Mouse (Mus musculus) urinary bladder, postnatal 10 days (tissue): ENCODE results near the gene Nosip.
A peak's percentile ranks its signal among the peaks of the same experiment; 100 is the strongest.

Experiments
- DNase-seq: peaks from one replicate; pipeline ENCODE4 v3.0.0; 2022; ENCODE audit warnings: low spot score

Gene Nosip

GRCm38 (mm10) chr7:45036702-45037101 is 25.5 kb upstream of the Nosip start:
- DNase-seq, result no peak

DNA sequence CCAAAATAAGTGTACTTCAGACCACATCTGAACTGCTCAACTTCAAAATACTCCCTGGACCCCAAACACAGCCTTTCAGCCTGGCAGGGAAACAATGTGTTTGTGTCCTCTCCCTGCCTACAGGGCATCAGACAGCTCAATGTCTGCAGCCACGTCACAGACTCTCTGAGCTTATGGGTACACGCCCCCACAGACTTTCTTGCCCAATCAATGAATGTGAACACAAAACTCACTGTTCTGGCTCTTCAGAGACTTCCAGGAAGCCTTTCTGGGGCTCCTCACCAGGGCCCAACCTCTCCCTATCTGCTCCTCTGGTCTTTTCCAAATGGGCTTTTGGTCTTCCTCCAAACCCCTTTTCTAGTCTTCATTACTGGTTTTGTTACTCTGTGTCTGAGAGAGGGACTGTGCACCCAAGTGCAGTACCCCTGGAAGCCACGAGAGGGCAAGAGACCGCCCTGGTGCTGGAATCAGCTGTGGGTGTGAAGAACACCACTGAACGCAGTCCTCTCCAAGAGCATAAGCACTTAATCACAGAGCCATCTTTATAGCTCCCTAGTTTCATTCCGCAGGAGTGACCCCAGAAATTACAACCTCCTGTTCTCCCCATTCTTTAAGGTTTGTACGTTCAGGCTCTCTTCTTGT is 24.4 kb upstream of the Nosip start:
- DNase-seq, result no peak

GRCm38 (mm10) chr7:45038411-45038810 is 23.8 kb upstream of the Nosip start:
- no peak for DNase-seq

DNA sequence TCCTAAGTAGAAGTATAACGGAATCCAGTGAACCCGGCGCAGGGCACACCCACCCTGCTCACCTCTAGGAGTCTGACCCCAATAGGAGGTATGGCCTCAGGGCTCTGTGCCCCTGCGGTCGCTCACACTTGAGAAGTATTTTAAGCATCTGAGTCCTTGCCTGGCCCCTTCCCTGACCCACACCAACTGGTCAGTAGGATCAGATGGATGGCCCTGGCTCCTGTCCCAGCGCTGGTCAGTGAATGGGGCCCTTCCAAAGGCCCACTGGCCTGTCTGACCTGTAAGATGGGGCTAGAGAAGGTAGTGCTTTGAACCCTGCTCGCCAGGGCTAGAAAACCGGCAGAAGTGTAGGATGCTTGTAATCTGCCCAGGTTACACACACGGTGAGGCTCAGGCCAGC is 21.4 kb upstream of the Nosip start:
- no peak for DNase-seq

DNA sequence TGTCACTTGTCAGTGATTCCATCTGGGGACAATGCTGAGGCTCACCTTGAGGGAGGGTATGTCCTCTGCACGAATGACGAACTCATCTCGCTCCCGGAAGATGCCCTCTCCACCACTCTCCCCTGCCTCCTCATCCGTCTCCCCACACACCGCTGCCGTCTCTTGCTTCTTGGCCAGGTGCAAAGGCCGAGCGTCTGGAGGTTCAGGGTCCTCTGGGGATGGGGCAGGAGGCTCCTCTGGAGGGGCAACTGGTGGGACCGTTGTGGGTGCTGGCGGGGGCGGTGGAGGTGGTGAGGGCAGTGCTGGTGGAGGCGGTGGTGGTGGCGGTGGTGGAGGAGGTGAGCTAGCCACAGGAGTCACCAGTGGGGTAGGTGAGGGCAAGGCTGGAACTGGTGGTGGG is 18.9 kb upstream of the Nosip start:
- DNase-seq, result no peak

- no peak for DNase-seq
Observed at GRCm38 (mm10) chr7:45045741-45046140, 16.5 kb upstream of the Nosip start.

GRCm38 (mm10) chr7:45046853-45047350 is 15.3 kb upstream of the Nosip start:
- no peak for DNase-seq

- no peak for DNase-seq
Observed at GRCm38 (mm10) chr7:45047491-45047890, 14.7 kb upstream of the Nosip start.

- no peak for DNase-seq
Observed at GRCm38 (mm10) chr7:45048001-45048890, 14.0 kb upstream of the Nosip start.

- DNase-seq, result no peak
Observed at GRCm38 (mm10) chr7:45048923-45049657, 13.1 kb upstream of the Nosip start.

DNA sequence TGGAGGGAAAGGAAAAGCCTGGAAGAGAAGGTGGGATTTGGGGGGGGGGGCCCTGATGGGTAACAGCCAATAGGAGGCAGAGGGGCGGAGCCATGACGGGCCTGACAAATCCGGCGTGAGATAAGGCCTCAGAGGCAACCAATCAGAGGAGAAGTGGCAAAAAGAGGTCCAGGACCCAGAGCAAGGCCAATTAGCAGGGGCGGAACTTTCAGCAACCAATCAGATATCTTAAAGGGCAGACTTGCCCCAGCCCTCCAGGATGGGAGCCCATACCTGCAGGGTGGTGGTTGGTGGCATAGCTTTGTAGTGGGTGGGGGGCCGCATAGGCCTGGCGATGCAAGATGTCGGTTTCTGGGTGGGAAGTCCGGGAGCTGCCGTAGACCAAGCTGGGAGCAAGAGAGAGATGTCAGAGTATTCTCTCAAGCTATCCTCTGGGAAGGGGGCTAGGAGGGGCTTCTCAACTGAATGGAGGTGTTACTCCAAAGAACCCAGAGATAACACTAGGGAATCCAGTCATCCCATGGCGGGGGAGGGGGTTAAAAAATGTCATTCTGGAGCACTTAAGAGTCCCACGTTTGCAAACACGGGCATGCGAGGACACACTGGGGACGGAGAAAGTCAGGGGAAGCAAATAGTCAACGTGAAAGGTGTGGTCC is 11.2 kb upstream of the Nosip start:
- DNase-seq, result no peak

GRCm38 (mm10) chr7:45051601-45051974 is 10.6 kb upstream of the Nosip start:
- DNase-seq, result no peak

GRCm38 (mm10) chr7:45052181-45052861 is 9.9 kb upstream of the Nosip start:
- no peak for DNase-seq

GRCm38 (mm10) chr7:45052862-45053116 is 9.4 kb upstream of the Nosip start, which contains the start of gene Prr12:
TSS of gene Prr12 (minus strand) at chr7:45052881.
- no peak for DNase-seq

DNA sequence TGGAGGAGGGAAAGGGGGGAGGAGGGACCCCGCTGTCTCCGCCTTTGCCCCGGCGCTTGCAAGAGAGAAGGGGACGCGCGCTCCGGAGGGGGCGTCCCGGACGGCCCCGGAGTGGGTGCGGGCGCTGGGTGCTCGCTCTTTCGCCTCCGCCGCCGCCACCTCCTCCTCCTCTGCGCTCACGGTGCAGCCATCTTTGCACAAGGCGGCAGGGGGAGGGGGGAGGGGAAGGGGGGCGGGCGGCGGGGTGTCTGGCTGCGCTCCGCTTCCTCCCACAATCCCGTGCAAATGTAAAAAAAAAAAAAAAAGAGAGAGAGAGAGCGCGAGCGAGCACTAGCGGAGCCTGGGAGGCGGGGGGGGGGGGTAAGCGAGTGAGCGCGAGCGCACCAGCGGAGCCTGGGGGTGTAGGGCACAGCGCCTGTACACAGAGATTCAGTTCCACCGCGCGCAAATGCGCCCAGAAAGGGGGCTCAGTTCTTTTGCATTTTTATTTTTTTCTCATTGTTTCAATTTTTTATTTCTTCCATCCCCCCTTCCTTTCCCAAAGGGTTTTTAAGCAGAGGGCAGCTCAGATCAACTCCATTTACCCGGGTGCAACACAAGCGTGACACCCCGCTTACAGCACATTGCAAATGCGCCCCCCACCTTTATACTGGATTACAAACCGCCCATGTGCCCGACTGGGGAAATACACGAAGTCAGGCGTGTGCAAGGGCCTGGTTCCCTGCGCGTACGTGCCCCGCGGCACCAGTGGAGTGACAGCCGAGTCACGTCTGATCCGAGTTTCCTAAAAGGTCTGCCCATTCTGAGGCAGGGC is 8.9 kb upstream of the Nosip start:
- DNase-seq, result no peak

DNA sequence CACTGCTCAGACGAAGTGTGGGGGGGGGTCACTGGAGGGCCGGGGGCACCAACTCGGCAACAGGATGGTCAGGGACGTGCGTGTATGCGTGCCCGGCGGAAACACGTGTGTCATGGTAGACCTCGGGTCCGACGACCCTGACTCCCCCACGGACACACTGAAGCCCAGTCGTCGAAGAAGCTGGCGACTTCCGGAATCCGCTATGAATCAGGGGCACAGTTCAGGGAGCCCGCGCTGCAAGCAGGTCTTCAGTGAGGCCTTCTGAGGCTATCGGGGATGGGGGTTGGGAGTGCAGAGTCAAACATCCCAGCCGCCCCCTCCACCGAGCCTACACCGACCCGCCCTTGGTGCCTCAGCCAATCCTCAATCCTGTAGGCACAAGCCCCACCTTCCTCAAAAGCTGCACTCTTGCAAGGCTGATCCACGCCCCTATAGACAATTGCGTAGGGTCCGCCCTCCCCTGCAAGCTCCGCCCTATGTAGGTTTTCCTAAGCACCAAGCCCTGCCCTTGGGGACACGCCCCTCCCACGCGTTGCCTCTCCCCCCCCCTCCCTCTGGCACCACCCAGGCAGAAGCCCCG is 8.2 kb upstream of the Nosip start:
- DNase-seq, result peak; percentile 74

GRCm38 (mm10) chr7:45056329-45056971 is 5.8 kb upstream of the Nosip start:
- DNase-seq, result no peak

DNA sequence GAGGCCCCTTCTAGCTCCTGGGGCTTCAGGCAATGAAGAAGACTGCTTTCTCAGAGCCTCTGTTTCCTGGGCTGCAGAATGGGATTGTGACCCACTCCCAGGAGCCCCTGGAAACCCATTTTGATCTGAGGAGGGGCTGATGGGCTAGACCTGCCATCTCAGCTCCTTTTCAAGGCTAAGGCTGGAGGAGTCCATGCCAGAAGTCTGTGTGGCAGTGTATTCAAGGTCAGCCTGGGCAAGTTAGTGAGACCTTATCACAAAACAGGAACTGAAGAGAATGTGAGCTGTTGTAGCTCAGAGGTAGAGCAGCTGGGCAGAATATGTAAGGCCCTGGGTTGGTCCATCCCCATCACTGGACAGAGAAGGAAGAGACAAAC is 5.3 kb upstream of the Nosip start:
- no peak for DNase-seq

GRCm38 (mm10) chr7:45058607-45059571 is 3.3 kb upstream of the Nosip start:
- DNase-seq, result no peak
